Mouse (Mus musculus): Measurements from ENCODE around the gene Lpar3.

The Lpar3 gene

DNA sequence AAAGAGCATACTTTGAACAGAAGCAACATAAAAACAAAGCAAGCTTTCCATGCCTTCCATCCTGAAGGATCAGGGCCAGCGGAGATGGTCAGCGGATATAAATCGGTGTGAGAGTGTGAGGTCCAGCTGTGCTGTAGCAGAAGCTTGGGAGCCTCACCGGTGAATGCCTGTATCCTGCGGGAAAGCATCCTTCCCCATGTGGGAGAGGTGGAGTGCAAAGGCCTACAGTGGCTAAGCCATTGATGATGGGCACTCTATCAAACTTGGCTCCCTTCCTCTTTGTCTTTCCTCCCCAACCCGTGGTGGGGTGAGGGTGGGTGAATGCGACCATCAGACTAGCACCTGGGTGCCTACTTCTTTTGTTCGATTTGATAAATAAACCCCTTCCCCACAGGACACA, 88.8 kb downstream of the Lpar3 start:
- no peak for DNase-seq (ENCODE audit: low spot score)

DNA sequence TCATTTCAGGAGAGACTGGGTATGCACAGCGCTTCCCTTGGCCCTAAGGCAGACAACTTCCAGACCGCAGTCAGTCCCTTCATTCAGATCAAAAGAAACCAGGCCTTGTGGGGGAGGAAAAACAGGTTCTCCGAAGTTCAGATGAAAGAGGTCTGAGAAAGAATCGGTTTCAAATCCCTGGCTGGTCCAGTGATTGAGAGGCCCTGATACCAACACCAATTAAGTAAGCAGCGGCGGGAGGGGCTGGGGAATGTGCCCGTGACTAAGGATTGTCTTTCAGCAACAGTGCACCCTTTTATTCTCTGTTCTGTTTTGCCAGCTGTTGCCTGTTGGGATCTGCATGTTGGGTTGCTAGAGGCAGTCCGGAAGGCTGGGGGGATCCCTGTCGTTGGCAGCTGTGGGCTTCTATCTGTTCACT, 90.4 kb downstream of the Lpar3 start:
- no peak for DNase-seq (ENCODE audit: low spot score)

DNA sequence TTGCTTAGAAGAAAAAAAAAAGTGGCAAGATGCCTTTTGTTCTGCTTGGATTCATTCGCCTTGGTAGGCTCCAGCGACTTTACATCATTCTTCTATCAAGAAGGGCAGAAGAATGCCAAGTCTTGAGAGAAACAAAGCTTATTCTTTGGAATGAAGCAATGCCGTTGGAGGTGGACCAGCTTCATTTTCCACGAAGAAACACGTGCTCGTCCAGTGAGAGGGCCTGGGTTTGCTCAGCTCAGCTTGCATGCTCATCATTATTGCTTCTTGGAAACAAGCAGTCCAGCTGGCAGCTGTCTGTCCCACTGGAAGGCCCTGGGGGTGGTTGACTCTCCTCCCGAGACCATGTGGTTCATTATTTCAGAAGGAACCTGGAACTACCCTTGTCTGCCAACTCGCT, 94.7 kb downstream of the Lpar3 start:
- no peak for DNase-seq (ENCODE audit: low spot score)

DNA sequence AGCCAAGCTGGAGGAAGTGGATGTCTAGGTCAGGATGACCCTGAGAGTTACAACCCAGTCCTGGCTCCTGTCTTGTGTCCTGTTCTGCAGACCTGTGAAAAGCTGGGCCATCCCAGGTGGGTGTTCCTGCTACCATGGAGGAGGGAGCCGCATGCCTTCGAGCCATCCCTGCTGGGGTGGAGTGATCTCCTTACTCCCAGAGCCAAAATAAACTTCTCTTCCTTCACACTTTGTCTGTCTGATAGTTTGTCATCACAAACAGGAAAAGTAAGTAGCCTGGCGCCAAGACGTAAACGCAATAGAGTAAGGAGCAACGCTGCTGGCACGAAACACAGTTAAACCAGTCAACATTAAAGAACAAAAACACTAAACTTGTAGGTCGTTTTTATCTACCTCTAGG, 95.5 kb downstream of the Lpar3 start:
- no peak for DNase-seq (ENCODE audit: low spot score)

DNA sequence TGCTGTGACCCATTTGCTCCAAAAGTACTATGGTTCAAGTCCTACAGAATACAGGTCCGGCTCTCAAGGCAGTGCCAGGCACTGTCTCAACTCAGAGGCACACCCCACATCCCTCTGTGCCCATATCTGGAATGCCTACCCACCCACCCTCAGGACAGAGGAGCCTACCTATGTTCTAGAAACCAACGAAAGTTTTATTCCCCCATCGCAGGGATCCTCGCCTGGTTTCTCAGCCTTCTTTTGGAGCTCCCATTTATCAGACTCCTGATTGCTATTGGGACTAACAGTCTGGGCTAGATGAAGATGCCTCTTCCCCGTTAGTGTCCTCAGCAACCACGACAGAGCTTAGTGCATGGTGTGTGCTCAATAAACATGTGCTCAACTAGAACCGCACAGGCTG, 96.6 kb downstream of the Lpar3 start:
- DNase-seq (ENCODE audit: low spot score): no peak

DNA sequence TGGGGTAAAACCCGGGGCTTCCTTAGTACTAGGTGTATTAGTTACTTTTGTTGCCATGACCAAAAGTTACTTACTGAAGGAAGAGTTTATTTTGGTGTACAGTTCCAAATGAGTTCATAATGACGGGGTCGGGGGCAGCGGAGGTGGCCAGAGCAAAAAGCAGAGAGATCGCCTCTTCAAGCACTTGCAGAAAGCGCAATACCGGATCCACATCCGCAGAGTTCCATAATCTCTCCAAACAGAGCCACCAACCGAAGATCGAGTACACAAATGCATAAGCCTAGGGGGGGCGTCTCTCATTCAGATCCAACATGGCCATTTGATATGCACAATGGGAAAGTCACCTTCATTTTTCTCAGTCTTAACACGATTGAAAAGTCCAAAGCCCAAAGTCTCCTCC, 97.1 kb downstream of the Lpar3 start:
- no peak for DNase-seq (ENCODE audit: low spot score)

DNA sequence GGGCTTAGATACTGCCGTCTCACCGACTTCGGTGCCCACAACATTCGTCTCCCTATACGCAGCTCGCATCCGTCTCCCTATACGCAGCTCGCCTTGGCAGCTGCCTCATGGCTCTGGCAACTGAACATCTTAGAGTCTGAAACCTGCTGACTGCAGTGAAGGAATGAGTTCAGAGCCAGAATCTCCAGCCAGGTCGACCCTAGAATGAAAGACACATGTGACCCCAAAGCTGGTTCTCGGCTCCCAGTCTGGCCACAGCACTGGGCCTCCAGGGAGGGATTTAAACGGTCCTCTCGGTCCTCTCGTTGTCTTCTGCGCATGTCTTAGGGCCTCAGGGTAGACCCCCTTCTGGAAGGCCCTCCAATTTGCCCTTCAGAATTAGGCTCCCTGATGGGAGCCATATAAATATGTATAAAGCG, 97.8 kb downstream of the Lpar3 start:
- no peak for DNase-seq (ENCODE audit: low spot score)

GRCm38 (mm10) chr3:146318987-146319386, 98.2 kb downstream of the Lpar3 start:
- no peak for DNase-seq (ENCODE audit: low spot score)

DNA sequence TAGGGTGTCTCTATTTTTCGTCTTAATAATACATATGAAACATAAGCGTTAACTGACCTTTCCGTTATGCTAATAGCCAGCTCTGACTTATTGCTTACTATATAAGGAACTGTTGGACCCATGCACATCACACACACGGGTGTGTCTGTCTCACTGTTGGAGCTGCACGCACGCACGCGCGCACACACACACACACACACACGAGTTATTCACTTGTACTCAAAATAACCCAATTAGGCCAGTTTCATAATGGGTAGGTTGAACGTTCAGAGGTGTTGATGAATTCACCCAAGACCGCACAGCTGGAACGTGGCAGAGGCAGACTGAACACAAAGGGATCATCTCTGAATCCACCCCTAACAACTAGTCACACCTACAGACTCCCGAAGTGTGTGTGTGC, 98.7 kb downstream of the Lpar3 start:
- no peak for DNase-seq (ENCODE audit: low spot score)

GRCm38 (mm10) chr3:146324949-146325348, 104.2 kb downstream of the Lpar3 start:
- no peak for DNase-seq (ENCODE audit: low spot score)

DNA sequence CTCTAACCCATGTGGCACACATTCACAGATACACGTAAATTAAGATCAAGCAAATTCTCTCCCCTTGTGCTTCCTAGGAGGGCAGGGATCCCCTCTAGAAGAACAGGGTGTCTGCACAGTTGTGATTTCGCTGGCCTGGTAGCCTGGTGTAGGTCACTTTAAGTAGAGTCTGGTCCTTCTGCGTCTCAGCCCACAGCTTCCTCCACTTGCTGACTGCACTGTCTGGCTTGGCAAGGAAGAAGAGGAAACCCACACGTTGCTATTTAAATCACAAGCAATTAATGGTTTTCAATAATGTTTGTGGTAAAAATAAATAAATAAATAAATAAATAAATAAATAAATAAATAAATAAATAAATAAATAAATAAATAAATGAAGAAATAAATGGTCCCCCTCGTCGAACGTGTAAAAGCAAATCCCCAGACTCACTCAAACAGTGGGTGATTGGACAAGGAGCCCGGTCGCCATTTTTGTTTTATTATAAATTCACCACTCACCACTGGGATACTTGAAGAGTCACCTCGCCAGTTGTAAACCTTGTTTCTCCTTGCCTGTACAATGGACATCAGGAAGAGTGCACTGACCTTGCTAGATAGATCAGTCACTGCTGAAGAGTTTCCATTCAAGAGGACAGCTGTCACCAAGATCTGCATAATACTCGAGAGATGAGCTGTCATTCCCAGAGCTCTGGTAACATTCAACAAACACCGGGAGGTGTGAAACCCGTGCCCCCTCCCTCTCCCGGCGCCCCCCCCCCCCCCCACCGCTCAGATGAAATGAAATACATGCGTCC, 106.2 kb downstream of the Lpar3 start:
- DNase-seq (ENCODE audit: low spot score): no peak

- DNase-seq (ENCODE audit: low spot score): peak; percentile 68
Measured at GRCm38 (mm10) chr3:146327537-146328255, 106.9 kb downstream of the Lpar3 start.

GRCm38 (mm10) chr3:146328749-146329148, 108.0 kb downstream of the Lpar3 start:
- no peak for DNase-seq (ENCODE audit: low spot score)

DNA sequence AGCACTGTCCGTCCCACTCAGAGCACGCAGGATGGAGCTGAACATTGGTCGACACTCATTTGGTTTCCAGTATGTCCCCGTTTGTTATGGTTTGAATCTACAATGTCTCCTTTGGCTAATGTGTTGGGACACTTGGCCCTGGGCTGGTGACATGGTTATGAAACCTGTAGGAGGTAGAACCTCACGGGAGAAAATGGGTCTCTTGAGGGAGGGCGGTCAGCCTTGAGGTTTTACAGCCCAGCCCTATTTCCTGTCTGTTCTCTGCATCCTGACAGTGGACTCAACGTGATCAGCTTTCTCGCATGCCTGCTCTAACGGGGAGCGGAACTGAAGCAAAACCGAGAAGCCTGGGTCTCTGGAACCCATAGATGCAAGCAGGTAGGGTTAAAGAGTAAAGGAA, 111.1 kb downstream of the Lpar3 start:
- no peak for DNase-seq (ENCODE audit: low spot score)

DNA sequence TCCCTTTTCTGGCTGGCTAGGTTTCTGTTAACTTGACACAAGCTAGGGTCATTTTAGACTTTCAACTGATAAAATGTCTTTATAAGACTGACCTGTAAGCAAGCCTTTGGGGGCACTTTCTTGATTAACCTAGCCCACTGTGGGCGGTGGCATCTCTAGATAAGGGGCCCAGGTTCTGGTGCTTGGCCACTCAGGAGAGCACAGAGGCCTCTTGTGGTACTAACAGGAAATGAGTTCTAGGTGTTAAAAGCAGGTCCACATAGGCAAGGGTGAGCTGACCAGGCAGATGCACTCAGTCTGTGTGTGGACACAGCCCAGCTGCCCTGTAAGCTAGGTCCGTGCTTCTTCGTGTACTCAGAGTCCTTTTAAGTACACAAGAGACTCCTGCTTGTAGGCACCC, 112.5 kb downstream of the Lpar3 start:
- DNase-seq (ENCODE audit: low spot score): no peak

DNA sequence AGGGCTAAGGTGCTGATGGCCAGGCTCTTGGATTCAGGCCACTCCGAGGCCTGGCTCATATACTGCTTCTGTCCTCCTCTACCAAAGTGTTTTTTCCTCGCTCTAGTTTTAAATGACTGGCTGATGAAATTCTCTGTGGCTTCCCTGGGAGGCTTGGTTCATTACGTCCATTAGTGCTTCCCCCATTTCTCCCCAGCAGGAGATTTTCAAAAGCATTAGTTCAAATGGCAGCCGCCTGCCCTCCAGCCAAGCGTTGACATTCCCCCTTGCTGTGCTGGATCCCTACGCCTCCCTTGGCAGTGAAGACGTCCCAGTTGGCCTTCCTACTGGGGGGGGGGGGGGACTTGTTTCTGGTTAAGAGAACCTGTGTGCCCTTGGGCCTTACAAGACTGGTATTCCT, 113.3 kb downstream of the Lpar3 start:
- DNase-seq (ENCODE audit: low spot score): no peak
